Mouse (Mus musculus) liver, adult 2 months (tissue): ENCODE data around the gene Ttc3.

Source experiments
- CTCF ChIP-seq: fragments of 200-500 bp; IDR thresholded peaks from 2 replicates; pipeline ENCODE4 v1.5.1; 2011; ENCODE audit warnings: low read depth, low read length, control low read depth
- POLR2A ChIP-seq: fragments of 200-500 bp; IDR thresholded peaks from 2 replicates; pipeline ENCODE4 v1.6.1; 2011; ENCODE audit warnings: low read length, control low read depth; ENCODE audit not compliant: insufficient read depth; ENCODE audit errors: extremely low read depth

DNA sequence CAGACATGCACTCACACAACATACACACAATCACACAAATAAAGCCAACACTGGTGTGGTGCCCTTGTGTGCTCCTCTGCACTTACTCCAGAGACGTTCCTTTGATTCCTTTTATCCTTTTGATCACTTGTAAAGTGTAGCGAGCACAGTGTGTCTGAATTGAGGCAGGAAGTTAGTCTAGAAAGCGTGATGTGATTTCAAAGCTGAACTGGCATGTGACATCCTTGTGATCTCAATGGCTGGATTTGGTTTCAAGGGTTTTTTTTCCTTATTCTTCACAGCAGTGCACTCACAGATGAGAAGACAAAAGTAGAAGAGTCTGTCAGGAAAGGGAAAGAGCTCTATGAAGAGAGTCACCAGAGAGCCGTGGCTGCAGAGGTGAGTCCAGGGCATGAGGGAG lies 83.7 kb downstream of the Ttc3 start:
- TF ChIP-seq POLR2A (no peak), CTCF (no peak)
